Mouse (Mus musculus): ENCODE measurements around the gene Vmn2r81. TPM values are rescaled to one million over a fixed set of nuclear protein-coding genes. Genes with fewer than 3 reads are reported as not detected.
"Not testable (repeated sequence)": the region's sequence is repeated elsewhere in the genome, so short reads cannot be mapped to it uniquely, and the experiment has no call there.

The Vmn2r81 gene
- polyA plus RNA-seq (2015; fragmentation: Nextera tagmentation; extraction: Ambion mirVana), result not detected in 2 replicates

DNA sequence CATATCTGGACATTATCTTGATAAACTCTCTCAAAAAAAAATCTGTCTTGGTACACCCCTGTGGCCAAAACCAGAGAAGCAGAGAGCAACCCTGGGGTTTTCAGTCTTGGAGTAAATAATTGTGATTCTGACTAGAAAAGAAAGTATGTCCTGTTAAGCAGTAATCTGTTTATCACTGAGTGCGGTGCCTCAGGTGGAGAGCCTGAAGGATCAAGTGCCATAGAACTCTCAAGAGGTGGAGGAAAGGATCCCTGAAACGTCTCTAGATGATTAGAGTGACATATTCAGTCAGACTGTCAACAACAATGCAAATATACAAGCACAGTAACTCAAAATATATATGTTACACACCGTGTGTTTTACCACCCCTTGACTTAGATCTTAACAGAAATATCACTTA, at the start of gene Vmn2r81:
Gene Vmn2r81, plus strand, starts transcription at position 301 of the 400 bp plus-strand sequence.
- ATAC-seq (ENCODE audit: low FRiP score, low TSS enrichment); H3K27me3 ChIP-seq (ENCODE audit: control insufficient read depth, insufficient read depth, low read length); H3K9me3 ChIP-seq (ENCODE audit: control insufficient read depth, low read length); H3K36me3 ChIP-seq (ENCODE audit: control insufficient read depth, insufficient read depth, low read length); H3K9ac ChIP-seq (ENCODE audit: low read length); H3K4me1 ChIP-seq (replicated peaks; ENCODE audit: control insufficient read depth, insufficient read depth); H3K4me2 ChIP-seq (replicated peaks; ENCODE audit: low read depth); DNase-seq (ENCODE audit: low spot score); H3K27ac ChIP-seq (replicated peaks); H3K4me3 ChIP-seq (ENCODE audit: low read depth, low read length): not testable (repeated sequence)
- 64% methylated on average over 2 of the region's 3 CpGs for WGBS

GRCm38 (mm10) chr10:79199973-79200372, 47.5 kb upstream of the Vmn2r81 start:
- not testable (repeated sequence) for H3K4me3 ChIP-seq (ENCODE audit: low read depth, low read length); ATAC-seq (ENCODE audit: low FRiP score, low TSS enrichment); H3K4me2 ChIP-seq (replicated peaks; ENCODE audit: low read depth); DNase-seq (ENCODE audit: low spot score); H3K27me3 ChIP-seq (ENCODE audit: control insufficient read depth, insufficient read depth, low read length); H3K4me1 ChIP-seq (replicated peaks; ENCODE audit: control insufficient read depth, insufficient read depth); H3K36me3 ChIP-seq (ENCODE audit: control insufficient read depth, insufficient read depth, low read length); H3K9me3 ChIP-seq (ENCODE audit: control insufficient read depth, low read length); H3K9ac ChIP-seq (ENCODE audit: low read length); H3K27ac ChIP-seq (replicated peaks)
- 74% methylated on average over 1 of the region's 1 CpGs for WGBS

DNA sequence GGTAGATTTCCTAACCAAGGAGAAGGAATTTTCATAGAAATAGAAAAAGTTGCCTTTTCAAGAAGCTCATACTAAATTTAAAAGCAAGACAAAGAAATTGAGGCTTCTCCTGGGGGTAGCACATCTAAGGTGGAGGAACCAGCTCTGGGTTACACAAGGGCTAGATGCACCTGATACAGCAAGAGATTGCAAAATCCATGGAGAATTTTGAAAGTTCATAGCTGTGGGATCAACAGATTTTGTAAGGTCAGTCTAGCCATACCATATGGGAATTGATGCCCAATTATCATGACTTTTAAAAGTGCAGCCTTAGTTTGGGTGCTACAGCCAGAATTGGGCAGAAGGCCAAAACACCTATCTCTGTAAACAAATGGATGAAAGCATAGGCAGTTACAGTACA, 27.1 kb upstream of the Vmn2r81 start:
- TF ChIP-seq CTCF (IDR thresholded peaks at IDR 0.05; ENCODE audit: low read depth), result no peak
- no peak for TF ChIP-seq EP300 (optimal IDR thresholded peaks at IDR 0.05)
- DNase-seq (ENCODE audit: low spot score) (no peak), ATAC-seq (ENCODE audit: low FRiP score, low TSS enrichment) (no peak)
- H3K4me3 ChIP-seq (ENCODE audit: low read depth, low read length), result no peak overlapping the region
- H3K9me3 ChIP-seq (ENCODE audit: control insufficient read depth, low read length), result no peaks in the 10 kb centered on the region
- H3K27me3 ChIP-seq (ENCODE audit: control insufficient read depth, insufficient read depth, low read length), result no peaks in the 10 kb centered on the region
- H3K4me2 ChIP-seq (replicated peaks; ENCODE audit: low read depth), result no peak overlapping the region
- no peaks in the 10 kb centered on the region for H3K36me3 ChIP-seq (ENCODE audit: control insufficient read depth, insufficient read depth, low read length)
- H3K9ac ChIP-seq (ENCODE audit: low read length), result no peak overlapping the region
- no peak overlapping the region for H3K27ac ChIP-seq (replicated peaks)
- no peaks in the 10 kb centered on the region for H3K4me1 ChIP-seq (replicated peaks; ENCODE audit: control insufficient read depth, insufficient read depth)

- H3K9me3 ChIP-seq (ENCODE audit: control insufficient read depth, low read length), result no peaks in the 10 kb centered on the region
- no peak overlapping the region for H3K4me3 ChIP-seq (ENCODE audit: low read depth, low read length)
- no peak for DNase-seq (ENCODE audit: low spot score)
- H3K4me2 ChIP-seq (replicated peaks; ENCODE audit: low read depth), result no peak overlapping the region
- H3K36me3 ChIP-seq (ENCODE audit: control insufficient read depth, insufficient read depth, low read length), result no peaks in the 10 kb centered on the region
- H3K27ac ChIP-seq (replicated peaks), result no peak overlapping the region
- ATAC-seq (ENCODE audit: low FRiP score, low TSS enrichment), result no peak
- TF ChIP-seq EP300 (optimal IDR thresholded peaks at IDR 0.05), result no peak
- TF ChIP-seq CTCF (IDR thresholded peaks at IDR 0.05; ENCODE audit: low read depth), result no peak
- H3K4me1 ChIP-seq (replicated peaks; ENCODE audit: control insufficient read depth, insufficient read depth), result no peaks in the 10 kb centered on the region
- H3K27me3 ChIP-seq (ENCODE audit: control insufficient read depth, insufficient read depth, low read length), result no peaks in the 10 kb centered on the region
- no peak overlapping the region for H3K9ac ChIP-seq (ENCODE audit: low read length)
Measured at GRCm38 (mm10) chr10:79221606-79222005, 25.9 kb upstream of the Vmn2r81 start.

- DNase-seq (ENCODE audit: low spot score) (no peak), ATAC-seq (ENCODE audit: low FRiP score, low TSS enrichment) (no peak)
- Histone ChIP-seq H3K27me3 (ENCODE audit: control insufficient read depth, insufficient read depth, low read length) (no peaks in the 10 kb centered on the region), H3K27ac (replicated peaks) (no peak overlapping the region), H3K9ac (ENCODE audit: low read length) (no peak overlapping the region), H3K9me3 (ENCODE audit: control insufficient read depth, low read length) (no peaks in the 10 kb centered on the region), H3K4me3 (ENCODE audit: low read depth, low read length) (no peak overlapping the region), H3K4me2 (replicated peaks; ENCODE audit: low read depth) (no peak overlapping the region), H3K4me1 (replicated peaks; ENCODE audit: control insufficient read depth, insufficient read depth) (no peaks in the 10 kb centered on the region), H3K36me3 (ENCODE audit: control insufficient read depth, insufficient read depth, low read length) (no peaks in the 10 kb centered on the region)
- WGBS, result 62% methylated on average over 7 of the region's 7 CpGs
- TF ChIP-seq CTCF (IDR thresholded peaks at IDR 0.05; ENCODE audit: low read depth) (no peak), EP300 (optimal IDR thresholded peaks at IDR 0.05) (no peak)
Measured at GRCm38 (mm10) chr10:79222214-79222613, 25.3 kb upstream of the Vmn2r81 start.

DNA sequence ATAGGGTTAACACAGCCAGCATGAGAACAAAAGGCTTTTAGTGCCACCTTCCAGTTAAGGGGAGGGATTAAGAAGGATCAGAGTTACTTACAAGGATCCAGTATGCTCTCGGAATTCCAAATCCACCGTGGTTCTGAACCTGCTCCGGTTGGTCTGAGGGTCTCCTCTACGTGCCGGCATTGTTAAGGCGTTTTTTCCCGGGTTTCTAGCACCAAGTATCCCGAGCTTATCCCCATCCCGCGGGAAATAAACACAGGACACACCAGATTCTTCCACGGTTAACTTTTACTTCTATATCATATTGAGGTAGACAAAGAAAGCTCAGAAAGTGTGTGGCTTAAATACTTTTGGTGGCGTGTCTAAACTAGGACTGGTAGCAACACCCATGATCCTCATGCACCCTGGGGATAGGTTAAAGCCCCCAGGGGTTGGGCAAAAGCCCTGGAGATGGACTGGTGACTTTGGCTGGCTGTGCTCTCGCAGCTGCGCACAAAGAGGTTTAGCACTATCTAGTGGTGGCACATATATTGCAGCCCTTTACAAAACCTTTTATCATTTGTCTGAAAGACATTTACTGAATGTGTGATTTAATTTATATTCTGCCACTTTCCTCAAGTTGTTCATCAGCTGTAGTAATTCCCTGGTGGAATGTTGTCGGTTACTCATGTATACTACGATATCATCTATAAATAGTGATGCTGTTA, 74.7 kb downstream of the Vmn2r81 start:
- not testable (repeated sequence) for H3K4me1 ChIP-seq (replicated peaks; ENCODE audit: control insufficient read depth, insufficient read depth); H3K9ac ChIP-seq (ENCODE audit: low read length); H3K36me3 ChIP-seq (ENCODE audit: control insufficient read depth, insufficient read depth, low read length); H3K27me3 ChIP-seq (ENCODE audit: control insufficient read depth, insufficient read depth, low read length); H3K9me3 ChIP-seq (ENCODE audit: control insufficient read depth, low read length); ATAC-seq (ENCODE audit: low FRiP score, low TSS enrichment); H3K27ac ChIP-seq (replicated peaks); DNase-seq (ENCODE audit: low spot score)
- peak; percentile 62 for TF ChIP-seq CTCF (IDR thresholded peaks at IDR 0.05; ENCODE audit: low read depth)
- 0 out of 2 replicates have a peak overlapping the region, but pooled peaks have one; percentile 35 for H3K4me2 ChIP-seq (replicated peaks; ENCODE audit: low read depth)
- H3K4me3 ChIP-seq (ENCODE audit: low read depth, low read length), result 0 out of 2 replicates have a peak overlapping the region, but pooled peaks have one; percentile 22
- 4% methylated on average over 16 of the region's 16 CpGs for WGBS
